Mouse (Mus musculus) MEL (cell line): ENCODE measurements at regions not wholly inside any gene's neighbourhood (a gene's known extent, or its start where the extent isn't known, plus 50 kb on each side); places are given as distances from the start of the nearest gene placed in this dataset.

Experiments used
- BHLHE40 ChIP-seq: IDR thresholded peaks from 2 replicates; pipeline ENCODE4 v1.6.1; 2012; ENCODE audit warnings: low read depth, mild to moderate bottlenecking, inconsistent platforms, low read length, improper control_type of control experiment, borderline replicate concordance
- CTCF ChIP-seq, 3 experiments: IDR thresholded peaks in 2 of 3; conservative IDR thresholded peaks in 1 of 3; 2 replicates each; pipeline ENCODE4 v1.5.1; 2011 to 2012; ENCODE audit warnings: low read length in 3 of 3, low read depth in 2 of 3, mild to moderate bottlenecking in 2 of 3, improper control_type of control experiment in 1 of 3, inconsistent platforms in 1 of 3, mixed read lengths in 1 of 3, moderate library complexity in 1 of 3; ENCODE audit not compliant: control insufficient read depth in 1 of 3, insufficient read depth in 1 of 3, poor library complexity in 1 of 3, severe bottlenecking in 1 of 3
- E2F4 ChIP-seq: IDR thresholded peaks from 2 replicates; pipeline ENCODE4 v1.6.1; 2011; ENCODE audit warnings: low read depth, low read length, improper control_type of control experiment, borderline replicate concordance
- ELF1 ChIP-seq: IDR thresholded peaks from 2 replicates; pipeline ENCODE4 v1.6.1; 2014; ENCODE audit warnings: low read depth, mild to moderate bottlenecking, inconsistent platforms, low read length, improper control_type of control experiment, moderate library complexity
- EP300 ChIP-seq, 2 experiments: IDR thresholded peaks; 2 replicates each; pipeline ENCODE4 v1.6.1; 2011; ENCODE audit warnings: improper control_type of control experiment in 2 of 2, low read length in 2 of 2, low read depth in 1 of 2, mild to moderate bottlenecking in 1 of 2
- ETS1 ChIP-seq: IDR thresholded peaks from 2 replicates; pipeline ENCODE4 v1.6.1; 2012; ENCODE audit warnings: low read depth, mild to moderate bottlenecking, inconsistent platforms, low read length, improper control_type of control experiment, moderate library complexity
- GATA1 ChIP-seq: IDR thresholded peaks from 2 replicates; pipeline ENCODE4 v1.6.1; 2011; ENCODE audit warnings: low read depth, low read length, improper control_type of control experiment
- KAT2A ChIP-seq: conservative IDR thresholded peaks from 2 replicates; pipeline ENCODE4 v1.6.1; 2012; ENCODE audit warnings: low read depth, low read length, improper control_type of control experiment, inconsistent platforms
- MAX ChIP-seq: IDR thresholded peaks from 2 replicates; pipeline ENCODE4 v1.6.1; 2011; ENCODE audit warnings: low read length, improper control_type of control experiment
- MAZ ChIP-seq: IDR thresholded peaks from 2 replicates; pipeline ENCODE4 v1.6.1; 2012; ENCODE audit warnings: low read depth, mild to moderate bottlenecking, inconsistent platforms, low read length, improper control_type of control experiment
- POLR2A ChIP-seq, 2 experiments: IDR thresholded peaks; 2 replicates each; pipeline ENCODE4 v1.6.1; 2011 to 2012; ENCODE audit warnings: low read length in 2 of 2, mild to moderate bottlenecking in 2 of 2, control low read depth in 1 of 2, improper control_type of control experiment in 1 of 2, low read depth in 1 of 2, moderate library complexity in 1 of 2; ENCODE audit not compliant: control insufficient read depth in 1 of 2, insufficient read depth in 1 of 2, poor library complexity in 1 of 2
- RCOR1 ChIP-seq: IDR thresholded peaks from 2 replicates; pipeline ENCODE4 v1.6.1; 2012; ENCODE audit warnings: low read depth, mild to moderate bottlenecking, inconsistent platforms, low read length, improper control_type of control experiment
- ZKSCAN1 ChIP-seq: IDR thresholded peaks from 2 replicates; pipeline ENCODE4 v1.6.1; 2012; ENCODE audit warnings: low read depth, mild to moderate bottlenecking, inconsistent platforms, low read length, improper control_type of control experiment, moderate library complexity

GRCm38 (mm10) chr10:30447057-30447456 is 153.5 kb downstream of the Trmt11 start:
- TF ChIP-seq POLR2A (IDR thresholded peaks at IDR 0.05; ENCODE audit: control insufficient read depth in 1 of 2, insufficient read depth in 1 of 2, low read depth in 1 of 2, low read length in 2 of 2, poor library complexity in 1 of 2) (no peak), ZKSCAN1 (no peak), CTCF (IDR thresholded peaks at IDR 0.05 in 2 of 3, conservative IDR thresholded peaks at IDR 0.05 in 1 of 3; ENCODE audit: control insufficient read depth in 1 of 3, insufficient read depth in 1 of 3, low read depth in 2 of 3, low read length in 3 of 3, poor library complexity in 1 of 3, severe bottlenecking in 1 of 3) (no peak), KAT2A (no peak), MAZ (no peak), EP300 (IDR thresholded peaks at IDR 0.05; ENCODE audit: low read depth in 1 of 2, low read length in 2 of 2) (no peak), MAX (no peak), ETS1 (no peak), E2F4 (no peak), ELF1 (no peak), GATA1 (no peak), RCOR1 (no peak), BHLHE40 (no peak)
